Mouse (Mus musculus) left cerebral cortex, postnatal 36 days (tissue): ENCODE measurements at regions not wholly inside any gene's neighbourhood (a gene's known extent, or its start where the extent isn't known, plus 50 kb on each side); places are given as distances from the start of the nearest gene placed in this dataset.
A peak's percentile ranks its signal among the peaks of the same experiment; 100 is the strongest.
"Not testable (repeated sequence)": the region's sequence is repeated elsewhere in the genome, so short reads cannot be mapped to it uniquely, and the experiment has no call there.

Experiments
- DNase-seq, 2 experiments: peaks; one replicate each; pipeline ENCODE4 v3.0.0; 2021 to 2022; ENCODE audit warnings: low spot score in 2 of 2, mixed read lengths in 1 of 2
- intact Hi-C: fragments of 180-260 bp; cut with DNase I; formaldehyde crosslinking; loops from one replicate; pipeline ENCODE4 v1.15.1; 2025

GRCm38 (mm10) chr4:61998366-61998765 lies 55.6 kb downstream of the Mup20 start:
- DNase-seq = peak in 1 of 2 experiments; percentile 5

GRCm38 (mm10) chr4:61989941-61990340 lies 64.0 kb downstream of the Mup20 start:
- DNase-seq, intact Hi-C loops: not testable (repeated sequence)

More at GRCm38 (mm10) chr4:61998366-61998765, 55.6 kb downstream of the Mup20 start:
- intact Hi-C loops = no loop called here

GRCm38 (mm10) chr4:61976159-61976558 lies 77.8 kb downstream of the Mup20 start:
- intact Hi-C loops = no loop called here
- no peak for DNase-seq

- no peak for DNase-seq
- intact Hi-C loops = no loop called here
These were observed 80.7 kb downstream of the Mup20 start for GRCm38 (mm10) chr4:61973236-61973635.

GRCm38 (mm10) chr4:61969691-61970090 lies 84.3 kb downstream of the Mup20 start:
- no peak for DNase-seq
- intact Hi-C loops = no loop called here

- intact Hi-C loops, DNase-seq: not testable (repeated sequence)
These were observed 86.3 kb downstream of the Mup20 start for GRCm38 (mm10) chr4:61967674-61968073.

GRCm38 (mm10) chr4:61962315-61962714 lies 91.6 kb downstream of the Mup20 start:
- DNase-seq = no peak
- intact Hi-C loops = no loop called here
